Mouse (Mus musculus): ENCODE data around the gene Methig1. TPM values are rescaled to one million over a fixed set of nuclear protein-coding genes. Genes with fewer than 3 reads are reported as not detected.

Gene Methig1
- total RNA-seq, 2 experiments from 2014 or later = not detected

DNA sequence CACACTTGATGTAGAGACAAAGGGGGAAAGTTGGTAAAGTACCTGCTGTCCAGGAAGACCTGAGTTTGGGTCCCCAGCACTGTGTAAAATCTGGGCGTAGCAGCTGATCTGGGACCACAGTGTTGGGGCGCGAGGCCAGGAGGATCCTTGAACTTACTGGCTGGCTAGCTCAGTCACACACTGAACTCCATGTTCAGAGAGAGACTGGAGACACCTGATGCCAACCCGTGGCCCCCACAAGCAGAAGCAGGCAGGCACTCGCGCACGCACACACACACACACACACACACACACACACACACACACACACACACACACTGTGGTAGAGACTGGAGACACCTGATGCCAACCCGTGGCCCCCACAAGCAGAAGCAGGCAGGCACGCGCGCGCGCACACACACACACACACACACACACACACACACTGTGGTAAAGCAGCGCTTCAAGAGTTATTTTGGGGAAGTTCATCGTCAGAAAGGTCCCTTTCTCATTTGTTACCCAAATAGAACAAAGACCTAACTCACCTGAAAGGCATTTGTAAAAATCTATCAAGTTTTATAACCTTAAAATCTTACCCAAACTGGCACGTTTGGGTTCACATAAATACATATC lies 35.4 kb downstream of the Methig1 start:
- no peak for DNase-seq (ENCODE audit: low spot score in 2 of 2)
- intact Hi-C loops (cut with DNase I) = loop anchor here (10.0 kb wide), 1 partner anchor 66 kb away; no protein-coding TSS in a partner anchor

GRCm38 (mm10) chr15:100388886-100389285 lies 35.9 kb downstream of the Methig1 start:
- no peak for DNase-seq (ENCODE audit: low spot score in 2 of 2)
- intact Hi-C loops (cut with DNase I) = loop anchor here (10.0 kb wide), 1 partner anchor 66 kb away; no protein-coding TSS in a partner anchor

GRCm38 (mm10) chr15:100391066-100391465 lies 38.1 kb downstream of the Methig1 start:
- no peak for DNase-seq (ENCODE audit: low spot score in 2 of 2)
- intact Hi-C loops (cut with DNase I) = no loop called here

GRCm38 (mm10) chr15:100391599-100391998 lies 38.6 kb downstream of the Methig1 start:
- no peak for DNase-seq (ENCODE audit: low spot score in 2 of 2)
- intact Hi-C loops (cut with DNase I) = no loop called here

- no peak for DNase-seq (ENCODE audit: low spot score in 2 of 2)
- intact Hi-C loops (cut with DNase I) = no loop called here
Measured at GRCm38 (mm10) chr15:100393016-100393415, 40.1 kb downstream of the Methig1 start.

DNA sequence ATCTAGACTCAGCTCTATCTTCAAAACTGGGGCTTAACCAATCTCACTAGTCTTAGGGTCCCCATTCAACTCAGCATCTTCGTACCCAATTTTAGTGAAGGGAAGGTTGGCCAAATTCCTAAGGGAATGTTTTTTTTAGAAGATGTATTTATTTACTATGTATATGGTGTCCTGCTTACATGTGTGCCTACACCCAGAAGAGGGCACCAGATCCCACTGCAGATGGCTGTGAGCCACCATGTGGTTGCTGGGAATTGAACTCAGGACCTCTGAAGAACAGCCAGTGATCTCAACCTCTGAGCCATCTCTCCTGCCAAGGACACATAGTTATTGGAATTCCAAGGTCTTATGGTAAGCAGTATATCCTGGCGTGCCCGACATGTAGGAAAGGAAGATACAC lies 42.6 kb downstream of the Methig1 start:
- no peak for DNase-seq (ENCODE audit: low spot score in 2 of 2)
- intact Hi-C loops (cut with DNase I) = no loop called here

GRCm38 (mm10) chr15:100400592-100401250 lies 47.8 kb downstream of the Methig1 start:
- no peak for DNase-seq (ENCODE audit: low spot score in 2 of 2)
- intact Hi-C loops (cut with DNase I) = no loop called here

- DNase-seq (ENCODE audit: low spot score in 2 of 2) = no peak
- intact Hi-C loops (cut with DNase I) = no loop called here
Measured at GRCm38 (mm10) chr15:100401811-100402210, 48.9 kb downstream of the Methig1 start.

GRCm38 (mm10) chr15:100402347-100402746 lies 49.4 kb downstream of the Methig1 start:
- no peak for DNase-seq (ENCODE audit: low spot score in 2 of 2)
- intact Hi-C loops (cut with DNase I) = no loop called here

DNA sequence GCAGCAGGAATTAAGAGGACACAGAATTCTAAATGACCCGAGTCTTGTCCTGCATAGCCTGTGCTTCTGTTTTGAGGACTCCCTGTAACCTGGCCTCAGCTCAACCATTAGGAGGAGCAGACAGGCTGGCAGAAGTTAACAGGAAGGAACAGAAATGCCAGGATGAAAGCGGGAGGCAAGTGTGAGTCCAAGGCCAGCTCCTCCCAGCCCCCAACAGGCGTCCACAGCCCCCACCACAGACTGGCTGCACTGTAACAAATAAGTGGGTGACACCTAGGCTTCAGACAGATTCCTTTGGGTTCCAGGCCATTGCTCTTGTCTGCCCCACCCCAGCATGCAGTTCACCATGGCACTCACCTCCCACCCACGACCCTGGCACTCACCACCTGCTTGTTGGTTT lies 49.8 kb downstream of the Methig1 start:
- no peak for DNase-seq (ENCODE audit: low spot score in 2 of 2)
- intact Hi-C loops (cut with DNase I) = no loop called here

- intact Hi-C loops (cut with DNase I) = no loop called here
- DNase-seq (ENCODE audit: low spot score in 2 of 2) = no peak
Measured at GRCm38 (mm10) chr15:100403318-100404000, 50.5 kb downstream of the Methig1 start.

DNA sequence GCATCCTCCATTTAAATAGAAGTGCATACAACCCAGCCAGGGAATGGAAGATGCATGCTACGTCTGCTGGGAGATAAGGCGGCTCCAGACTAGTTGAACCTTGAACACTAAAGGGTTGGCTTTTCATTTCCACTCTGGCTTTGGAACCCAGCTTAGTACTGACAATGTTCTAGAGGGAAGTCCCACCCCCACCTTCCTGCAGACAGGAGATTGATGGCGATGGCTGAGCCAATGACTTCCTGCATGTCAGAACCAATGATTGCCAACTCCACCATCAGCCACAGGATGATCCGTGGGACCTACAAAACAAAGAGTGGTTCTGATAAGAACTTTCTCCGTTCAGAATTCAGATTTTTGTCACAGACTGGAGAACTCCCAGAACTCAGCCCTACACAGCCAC lies 53.1 kb downstream of the Methig1 start:
- intact Hi-C loops (cut with DNase I) = no loop called here
- DNase-seq (ENCODE audit: low spot score in 2 of 2) = no peak

DNA sequence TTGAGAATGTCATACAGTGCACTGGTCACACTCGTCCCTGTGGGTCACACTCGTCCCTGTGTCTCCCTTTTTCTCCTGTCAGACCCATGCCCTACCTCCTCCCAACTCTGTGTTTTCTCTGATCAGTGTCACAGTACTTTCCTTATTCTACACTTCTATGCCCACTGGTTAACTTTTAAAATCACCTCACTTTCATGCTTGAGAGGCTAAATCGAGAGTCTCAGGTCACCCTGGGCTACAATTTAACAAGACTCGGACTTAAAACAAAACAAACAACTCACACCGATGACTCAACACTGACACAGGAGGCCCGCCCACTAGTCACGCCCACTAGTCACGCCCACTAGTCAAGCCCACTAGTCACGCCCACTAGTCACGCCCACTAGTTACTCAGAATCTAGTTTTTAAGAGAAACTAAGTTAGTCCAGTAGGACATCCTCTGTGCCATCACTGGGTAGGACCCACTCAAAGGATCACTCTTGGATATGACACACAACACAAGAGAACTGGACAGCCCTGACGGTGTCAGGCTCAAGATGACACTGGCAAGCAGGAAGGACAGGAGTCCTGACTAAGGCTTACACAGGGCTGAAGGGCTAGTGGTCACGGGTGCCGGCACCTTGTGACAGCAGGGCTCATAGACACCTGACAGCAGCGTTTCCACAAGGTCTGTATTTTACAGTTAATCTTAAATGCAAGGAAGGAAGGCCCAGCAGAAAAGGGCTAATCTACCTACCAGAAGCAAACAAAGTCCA lies 58.1 kb downstream of the Methig1 start:
- no peak for DNase-seq (ENCODE audit: low spot score in 2 of 2)
- intact Hi-C loops (cut with DNase I) = no loop called here

GRCm38 (mm10) chr15:100411731-100412130 lies 58.8 kb downstream of the Methig1 start:
- intact Hi-C loops (cut with DNase I) = no loop called here
- DNase-seq (ENCODE audit: low spot score in 2 of 2) = no peak

DNA sequence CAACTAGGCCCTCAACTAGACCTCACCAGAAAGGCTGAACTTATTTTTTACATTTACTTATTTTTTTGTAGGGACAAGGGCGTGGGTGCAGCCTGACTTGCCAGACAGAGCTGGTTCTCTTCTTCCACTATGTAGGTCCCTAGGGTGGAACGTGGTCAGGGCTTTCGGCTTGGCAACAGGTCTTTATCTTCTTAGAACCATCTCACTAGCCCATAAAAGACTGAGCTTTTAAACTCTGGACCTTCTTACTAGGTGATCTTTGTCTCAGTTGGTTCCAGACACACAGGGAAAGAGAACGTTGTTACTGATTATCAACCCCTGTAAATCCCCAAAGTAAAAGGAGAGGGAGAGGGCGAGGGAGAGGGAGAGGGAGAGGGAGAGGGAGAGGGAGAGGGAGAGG lies 60.4 kb downstream of the Methig1 start:
- DNase-seq (ENCODE audit: low spot score in 2 of 2) = no peak
- intact Hi-C loops (cut with DNase I) = no loop called here

GRCm38 (mm10) chr15:100414011-100414410 lies 61.1 kb downstream of the Methig1 start:
- DNase-seq (ENCODE audit: low spot score in 2 of 2) = no peak
- intact Hi-C loops (cut with DNase I) = no loop called here

- intact Hi-C loops (cut with DNase I) = no loop called here
- no peak for DNase-seq (ENCODE audit: low spot score in 2 of 2)
Measured at GRCm38 (mm10) chr15:100414942-100415341, 62.0 kb downstream of the Methig1 start.

- intact Hi-C loops (cut with DNase I) = no loop called here
- DNase-seq (ENCODE audit: low spot score in 2 of 2) = no peak
Measured at GRCm38 (mm10) chr15:100415684-100416083, 62.7 kb downstream of the Methig1 start.

DNA sequence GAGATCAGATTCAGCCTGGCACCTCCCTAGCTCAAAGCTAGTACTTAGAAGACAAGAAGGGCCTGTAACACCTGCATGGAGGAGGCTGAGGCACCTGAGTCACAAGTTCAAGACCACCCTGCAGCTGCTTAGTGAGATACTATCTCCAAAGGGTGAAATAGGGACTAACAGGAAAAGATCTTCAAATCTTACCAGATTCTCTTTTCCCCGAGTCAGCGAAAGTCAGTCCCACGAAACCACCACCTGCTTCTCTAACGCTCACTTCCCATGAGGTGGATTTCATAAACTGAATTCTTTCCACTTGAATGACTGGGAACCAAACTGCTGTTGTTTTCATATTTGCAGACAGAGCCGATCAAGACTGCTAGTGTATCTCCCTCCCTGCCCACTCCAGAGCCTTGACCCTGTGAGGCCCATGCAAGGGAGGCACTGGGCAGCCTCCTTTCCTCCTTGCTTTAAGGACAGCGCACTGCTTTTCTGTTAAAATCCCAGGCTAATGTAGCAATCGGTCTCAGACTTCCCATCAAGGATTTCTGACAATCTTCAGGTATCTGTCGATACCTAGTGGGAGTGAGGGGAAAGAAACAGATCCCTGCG lies 65.0 kb downstream of the Methig1 start:
- no peak for DNase-seq (ENCODE audit: low spot score in 2 of 2)
- intact Hi-C loops (cut with DNase I) = no loop called here

DNA sequence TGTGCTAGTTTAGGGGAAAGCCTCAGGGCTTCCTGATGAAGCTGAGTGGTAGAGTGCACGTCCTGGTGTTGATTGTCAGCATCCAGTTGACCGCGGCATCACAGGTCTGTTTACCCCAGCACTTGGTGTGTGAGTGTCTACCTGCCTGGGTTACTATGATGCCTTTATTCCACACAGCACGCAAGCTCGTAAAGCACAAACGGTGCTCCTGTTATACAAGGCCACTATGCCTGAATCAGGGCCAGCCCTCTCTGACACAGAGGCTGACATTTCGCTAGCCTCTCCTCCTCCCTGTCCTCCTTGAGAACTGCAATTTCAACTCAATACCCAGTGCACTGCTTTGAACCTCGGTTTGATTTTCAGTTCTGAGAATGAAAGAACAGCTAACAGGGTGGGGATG lies 66.4 kb downstream of the Methig1 start:
- no peak for DNase-seq (ENCODE audit: low spot score in 2 of 2)
- intact Hi-C loops (cut with DNase I) = no loop called here
